Mouse (Mus musculus) embryonic fibroblast, embryonic 13.5 days (primary cell): ENCODE measurements around the gene Ddx5.

Experiments used
- CTCF ChIP-seq: IDR thresholded peaks from 2 replicates; pipeline ENCODE4 v1.5.1; 2011; ENCODE audit warnings: mild to moderate bottlenecking, control low read depth, low read length, moderate library complexity, borderline replicate concordance; ENCODE audit not compliant: insufficient read depth
- POLR2A ChIP-seq: IDR thresholded peaks from 2 replicates; pipeline ENCODE4 v1.6.1; 2011; ENCODE audit warnings: low read depth, mild to moderate bottlenecking, control low read depth, low read length, moderate library complexity

DNA sequence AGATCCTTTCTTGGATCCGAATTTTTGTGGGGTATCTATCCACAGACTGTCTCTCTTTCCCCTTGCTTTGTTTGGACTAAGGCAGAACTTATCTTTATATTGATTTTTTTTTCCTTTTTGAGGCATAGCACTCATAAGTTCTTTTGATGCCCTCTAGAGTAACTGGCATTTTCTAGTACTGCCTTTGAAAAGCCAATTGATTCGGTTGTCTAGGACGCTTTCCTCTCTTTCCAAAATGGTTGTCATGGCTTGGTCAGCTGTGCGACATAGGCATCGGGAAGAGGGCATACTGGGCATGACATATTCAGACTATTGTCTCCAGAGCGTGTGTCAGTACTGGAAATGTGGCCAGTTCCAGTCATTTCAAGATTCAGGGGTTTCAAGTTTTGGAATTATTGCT is 664 bp upstream of the Ddx5 start:
- no peak for TF ChIP-seq CTCF
- TF ChIP-seq POLR2A, result no peak
